Mouse (Mus musculus): ENCODE measurements around the gene Spata16.

The Spata16 gene

GRCm38 (mm10) chr3:26970529-26970928 lies 333.1 kb downstream of the Spata16 start:
- DNase-seq (ENCODE audit: low read depth, low spot score) = no peak

- DNase-seq (ENCODE audit: low read depth, low spot score) = no peak
Measured at GRCm38 (mm10) chr3:26971276-26971675, 333.9 kb downstream of the Spata16 start.

- DNase-seq (ENCODE audit: low read depth, low spot score) = no peak
Measured at GRCm38 (mm10) chr3:26972105-26972504, 334.7 kb downstream of the Spata16 start.

- no peak for DNase-seq (ENCODE audit: low read depth, low spot score)
Measured at GRCm38 (mm10) chr3:26979603-26980002, 342.2 kb downstream of the Spata16 start.

- peak; percentile 27 for DNase-seq (ENCODE audit: low read depth, low spot score)
Measured at GRCm38 (mm10) chr3:26980371-26980770, 343.0 kb downstream of the Spata16 start.

GRCm38 (mm10) chr3:26981979-26982623 lies 344.7 kb downstream of the Spata16 start:
- DNase-seq (ENCODE audit: low read depth, low spot score) = no peak

GRCm38 (mm10) chr3:26983749-26984148 lies 346.3 kb downstream of the Spata16 start:
- no peak for DNase-seq (ENCODE audit: low read depth, low spot score)

- DNase-seq (ENCODE audit: low read depth, low spot score) = no peak
Measured at GRCm38 (mm10) chr3:27006844-27007243, 369.4 kb downstream of the Spata16 start.

GRCm38 (mm10) chr3:27027957-27028356 lies 390.5 kb downstream of the Spata16 start:
- no peak for DNase-seq (ENCODE audit: low read depth, low spot score)

- DNase-seq (ENCODE audit: low read depth, low spot score) = no peak
Measured at GRCm38 (mm10) chr3:27028526-27028925, 391.1 kb downstream of the Spata16 start.

GRCm38 (mm10) chr3:27030067-27030857 lies 392.8 kb downstream of the Spata16 start:
- DNase-seq (ENCODE audit: low read depth, low spot score) = no peak
